Mouse (Mus musculus) ES-Bruce4 (cell line): ENCODE measurements around the gene Scamp1.

ENCODE experiments used
- CTCF ChIP-seq: IDR thresholded peaks from one replicate; pipeline ENCODE4 v1.8.1; 2011; ENCODE audit warnings: low read depth, low read length
- POLR2A ChIP-seq: IDR thresholded peaks from one replicate; pipeline ENCODE4 v1.8.1; 2011; ENCODE audit warnings: low read length; ENCODE audit not compliant: insufficient read depth

DNA sequence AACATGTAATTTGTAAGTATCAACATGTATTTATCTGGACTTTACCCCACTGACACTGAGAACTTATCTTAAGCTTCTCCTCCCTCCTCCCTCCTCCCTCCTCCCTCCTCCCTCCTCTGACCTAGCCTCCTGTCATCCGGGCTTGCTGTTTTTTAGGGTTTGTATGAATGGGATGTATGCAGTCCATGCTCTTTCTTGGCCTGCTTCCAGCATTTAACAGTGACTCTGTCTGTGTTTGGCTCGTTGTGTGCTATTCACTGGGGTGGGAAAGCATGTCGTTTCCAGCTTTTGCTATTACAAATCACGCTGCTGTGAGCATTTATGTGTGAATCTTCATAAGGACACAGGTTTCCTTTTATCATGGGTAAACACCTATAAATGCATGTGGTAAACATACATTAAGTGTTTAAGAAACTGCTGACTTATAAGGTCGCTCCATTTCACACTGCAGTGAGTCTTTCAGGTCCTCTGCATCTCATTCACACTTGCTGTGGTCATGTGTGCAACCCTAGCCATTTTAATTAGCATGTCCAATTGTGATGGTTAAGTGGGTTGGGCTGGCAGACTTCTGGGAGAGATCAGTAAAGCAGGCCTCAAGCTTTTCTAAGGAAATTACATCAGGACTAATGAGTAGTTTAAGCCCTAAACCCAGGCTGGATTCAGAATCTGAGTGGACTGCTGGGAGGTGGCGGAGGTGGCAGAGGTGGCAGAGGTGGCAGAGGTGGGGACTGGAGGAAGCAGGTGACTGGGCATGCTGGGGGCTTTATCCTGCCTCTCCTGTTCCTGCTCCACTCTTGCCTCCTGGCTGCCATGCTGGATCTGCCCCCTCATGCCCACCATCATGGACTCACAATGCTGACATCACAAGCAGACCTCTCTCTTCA is 74.2 kb downstream of the Scamp1 start:
- TF ChIP-seq POLR2A: no peak
- no peak for TF ChIP-seq CTCF
